Mouse (Mus musculus) 3T3-L1 (cell line): ENCODE data around the gene 4833420G17Rik.
"Not testable (repeated sequence)": the region's sequence is repeated elsewhere in the genome, so short reads cannot be mapped to it uniquely, and the experiment has no call there.

Source experiments
- DNase-seq: peaks from one replicate; pipeline ENCODE4 v3.0.0-alpha.2; 2015; ENCODE audit warnings: low read depth, low spot score

Gene 4833420G17Rik

GRCm38 (mm10) chr13:119462596-119463560 lies at the start of gene 4833420G17Rik:
TSS of gene 4833420G17Rik (plus strand) at chr13:119462768.
- DNase-seq, result peak; percentile 96

- DNase-seq, result no peak
Measured at GRCm38 (mm10) chr13:119413026-119413425, 49.5 kb upstream of the 4833420G17Rik start.

- no peak for DNase-seq
Measured at GRCm38 (mm10) chr13:119418479-119418878, 44.1 kb upstream of the 4833420G17Rik start.

- peak; percentile 54 for DNase-seq
Measured at GRCm38 (mm10) chr13:119430164-119430563, 32.4 kb upstream of the 4833420G17Rik start.

- peak; percentile 24 for DNase-seq
Measured at GRCm38 (mm10) chr13:119432041-119432440, 30.5 kb upstream of the 4833420G17Rik start.

- no peak for DNase-seq
Measured at GRCm38 (mm10) chr13:119434359-119434758, 28.2 kb upstream of the 4833420G17Rik start.

GRCm38 (mm10) chr13:119442244-119442643 lies 20.3 kb upstream of the 4833420G17Rik start:
- DNase-seq, result no peak

GRCm38 (mm10) chr13:119453563-119453962 lies 9.0 kb upstream of the 4833420G17Rik start:
- DNase-seq, result no peak

- no peak for DNase-seq
Measured at GRCm38 (mm10) chr13:119455082-119455481, 7.5 kb upstream of the 4833420G17Rik start.

GRCm38 (mm10) chr13:119456342-119456741 lies 6.2 kb upstream of the 4833420G17Rik start:
- no peak for DNase-seq

- peak; percentile 38 for DNase-seq
Measured at GRCm38 (mm10) chr13:119461900-119462595, 520 bp upstream of the 4833420G17Rik start.

- DNase-seq, result no peak
Measured at GRCm38 (mm10) chr13:119476631-119477030, 14.1 kb downstream of the 4833420G17Rik start.

- no peak for DNase-seq
Measured at GRCm38 (mm10) chr13:119477789-119478188, 15.2 kb downstream of the 4833420G17Rik start.

- DNase-seq, result peak; percentile 51
Measured at GRCm38 (mm10) chr13:119487354-119487753, 24.8 kb downstream of the 4833420G17Rik start.

GRCm38 (mm10) chr13:119487880-119488580 lies 25.5 kb downstream of the 4833420G17Rik start, which contains the start of the genes Tmem267 and 3110070M22Rik:
TSS of gene Tmem267 (plus strand) at chr13:119488039.
TSS of gene 3110070M22Rik (minus strand) at chr13:119488383.
- peak; percentile 77 for DNase-seq

GRCm38 (mm10) chr13:119492083-119492482 lies 29.5 kb downstream of the 4833420G17Rik start:
- not testable (repeated sequence) for DNase-seq

- not testable (repeated sequence) for DNase-seq
Measured at GRCm38 (mm10) chr13:119494938-119495337, 32.4 kb downstream of the 4833420G17Rik start.
